Mouse (Mus musculus) MEL (cell line): ENCODE results near the gene Rragc.

Experiments
- CTCF ChIP-seq, 3 experiments: IDR thresholded peaks in 2 of 3; conservative IDR thresholded peaks in 1 of 3; 2 replicates each; pipeline ENCODE4 v1.5.1; 2011 to 2012; ENCODE audit warnings: low read length in 3 of 3, low read depth in 2 of 3, mild to moderate bottlenecking in 2 of 3, improper control_type of control experiment in 1 of 3, inconsistent platforms in 1 of 3, mixed read lengths in 1 of 3, moderate library complexity in 1 of 3; ENCODE audit not compliant: control insufficient read depth in 1 of 3, insufficient read depth in 1 of 3, poor library complexity in 1 of 3, severe bottlenecking in 1 of 3
- JUND ChIP-seq: IDR thresholded peaks from 2 replicates; pipeline ENCODE4 v1.6.1; 2011; ENCODE audit warnings: low read depth, mild to moderate bottlenecking, improper control_type of control experiment, low read length
- SMC3 ChIP-seq: IDR thresholded peaks from 2 replicates; pipeline ENCODE4 v1.6.1; 2011; ENCODE audit warnings: low read depth, low read length, improper control_type of control experiment
- TBP ChIP-seq: IDR thresholded peaks from 2 replicates; pipeline ENCODE4 v1.8.0; 2011; ENCODE audit warnings: low read depth, low read length, improper control_type of control experiment
- UBTF ChIP-seq: IDR thresholded peaks from 2 replicates; pipeline ENCODE4 v1.6.1; 2012; ENCODE audit warnings: low read depth, mild to moderate bottlenecking, inconsistent platforms, low read length, improper control_type of control experiment, moderate library complexity, borderline replicate concordance; ENCODE audit not compliant: insufficient read depth
- ZKSCAN1 ChIP-seq: IDR thresholded peaks from 2 replicates; pipeline ENCODE4 v1.6.1; 2012; ENCODE audit warnings: low read depth, mild to moderate bottlenecking, inconsistent platforms, low read length, improper control_type of control experiment, moderate library complexity

DNA sequence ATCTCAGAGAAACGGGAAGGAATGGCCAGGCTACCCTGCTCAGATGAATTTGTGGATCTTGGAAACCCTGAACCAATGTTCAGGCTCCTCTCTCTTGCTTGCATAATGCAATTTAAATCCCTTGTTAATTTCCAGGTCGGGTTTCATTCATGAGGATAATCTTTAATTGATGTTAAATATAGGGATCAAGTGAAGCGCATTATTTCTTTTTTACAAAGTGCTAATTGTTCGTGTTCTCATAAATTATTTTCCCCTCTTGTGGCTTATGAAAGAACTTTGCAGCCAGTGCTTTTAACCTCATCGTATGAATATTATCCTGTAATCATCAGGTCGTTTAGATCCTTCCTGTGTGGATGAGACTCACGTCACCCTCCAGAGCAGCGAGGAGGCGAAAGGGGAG, 45.5 kb downstream of the Rragc start:
- TF ChIP-seq SMC3 (no peak), CTCF (IDR thresholded peaks at IDR 0.05 in 2 of 3, conservative IDR thresholded peaks at IDR 0.05 in 1 of 3; ENCODE audit: control insufficient read depth in 1 of 3, insufficient read depth in 1 of 3, low read depth in 2 of 3, low read length in 3 of 3, poor library complexity in 1 of 3, severe bottlenecking in 1 of 3) (no peak), TBP (no peak), ZKSCAN1 (no peak), JUND (no peak), UBTF (no peak)
